13 mouse cellular contexts compared by ENCODE assay signal in genomic region chr6:124673619-124674018, GRCm38 (mm10). TPM values are rescaled to one million over a fixed set of nuclear protein-coding genes. Genes with fewer than 3 reads are reported as not detected.
DNase-seq lines count a peak whose midpoint lies in the region; ATAC-seq lines count a peak whose summit lies in the region.
"Had no signal": no experiment of that assay in that cellular context is flagged by ENCODE, and none has a peak within 500 bp of the region (broad histone marks: within the 10 kb centered on the region; RNA-seq: fewer than 3 reads in every experiment).

No protein-coding gene starts in this region.

- H3K9me3 ChIP-seq in limb, embryonic 12.5 days = no peaks in the 10 kb centered on the region; the same call in 1 of the 2 replicates
- H3K9me3 ChIP-seq in limb, embryonic 10.5 days (replicated peaks) = no peaks in the 10 kb centered on the region
- H3K9me3 ChIP-seq in forebrain, embryonic 11.5 days (ENCODE audit: control insufficient read depth, low read length) = no peaks in the 10 kb centered on the region
- H3K9me3 ChIP-seq: hindbrain, embryonic 15.5 days had no signal

- peak overlapping the region; percentile 29; the same call in 1 of the 2 replicates for H3K27ac ChIP-seq in limb, embryonic 12.5 days
- H3K27ac ChIP-seq in limb, embryonic 10.5 days = no peak overlapping the region
- no peak overlapping the region for H3K27ac ChIP-seq in forebrain, embryonic 11.5 days (ENCODE audit: low read depth, low read length)
- H3K27ac ChIP-seq: hindbrain, embryonic 15.5 days had no signal

- H3K4me3 ChIP-seq in limb, embryonic 12.5 days (replicated peaks) = no peak overlapping the region
- H3K4me3 ChIP-seq in limb, embryonic 10.5 days = no peak overlapping the region
- no peak overlapping the region for H3K4me3 ChIP-seq in forebrain, embryonic 11.5 days (ENCODE audit: low read depth, low read length)
- H3K4me3 ChIP-seq: hindbrain, embryonic 15.5 days had no signal

- H3K9ac ChIP-seq in limb, embryonic 12.5 days (replicated peaks) = no peak overlapping the region
- no peak overlapping the region for H3K9ac ChIP-seq in forebrain, embryonic 11.5 days (ENCODE audit: low read length)
- H3K9ac ChIP-seq: hindbrain, embryonic 15.5 days had no signal

- WGBS in limb, embryonic 12.5 days = 87% methylated on average over 9 of the region's 9 CpGs
- WGBS in limb, embryonic 10.5 days = 92% methylated on average over 9 of the region's 9 CpGs
- 91% methylated on average over 9 of the region's 9 CpGs for WGBS in forebrain, embryonic 11.5 days

- no peak overlapping the region for H3K4me2 ChIP-seq in limb, embryonic 12.5 days
- H3K4me2 ChIP-seq in forebrain, embryonic 11.5 days (ENCODE audit: low read depth, low read length, severe bottlenecking) = no peak overlapping the region
- H3K4me2 ChIP-seq: hindbrain, embryonic 15.5 days had no signal

- H3K4me1 ChIP-seq in limb, embryonic 12.5 days (replicated peaks) = peaks cover 16% of the 10 kb centered on the region
- peaks cover 7% of the 10 kb centered on the region for H3K4me1 ChIP-seq in limb, embryonic 10.5 days
- no peaks in the 10 kb centered on the region for H3K4me1 ChIP-seq in forebrain, embryonic 11.5 days (replicated peaks; ENCODE audit: control insufficient read depth, insufficient read depth, low read length)
- H3K4me1 ChIP-seq: hindbrain, embryonic 15.5 days had no signal

- no peak for ATAC-seq in limb, embryonic 12.5 days (ENCODE audit: insufficient number of reproducible peaks, insufficient read depth, low FRiP score, low TSS enrichment, low read depth)
- ATAC-seq in forebrain, embryonic 11.5 days (replicated peaks; ENCODE audit: low FRiP score) = no peak

- peaks cover 15% of the 10 kb centered on the region; the same call in 1 of the 2 replicates for H3K36me3 ChIP-seq in limb, embryonic 12.5 days
- H3K36me3 ChIP-seq in limb, embryonic 10.5 days = peaks cover 8% of the 10 kb centered on the region; the same call in 1 of the 2 replicates
- H3K36me3 ChIP-seq in forebrain, embryonic 11.5 days (ENCODE audit: control insufficient read depth, insufficient read depth, low read length) = no peaks in the 10 kb centered on the region
- H3K36me3 ChIP-seq: hindbrain, embryonic 15.5 days had no signal

- H3K27me3 ChIP-seq in limb, embryonic 12.5 days = no peaks in the 10 kb centered on the region
- H3K27me3 ChIP-seq in limb, embryonic 10.5 days (ENCODE audit: low read depth, poor library complexity, severe bottlenecking) = no peaks in the 10 kb centered on the region
- no peaks in the 10 kb centered on the region for H3K27me3 ChIP-seq in forebrain, embryonic 11.5 days (ENCODE audit: control insufficient read depth, insufficient read depth, low read length)
- H3K27me3 ChIP-seq: hindbrain, embryonic 15.5 days had no signal

- DNase-seq in adrenal gland, postnatal 14 days = peak; percentile 55
- DNase-seq in adrenal gland, adult 8-10 months = no peak
- DNase-seq in limb, embryonic 10.5 days (ENCODE audit: low spot score) = no peak
- peak; percentile 31 to 61 for DNase-seq in heart, adult 9 months (ENCODE audit: low spot score in 2 of 2)
- DNase-seq in right cerebral cortex, postnatal 14 days = peak; percentile 49
- no peak for DNase-seq in forebrain, embryonic 11.5 days (ENCODE audit: low spot score)
- DNase-seq in thymus, postnatal 0 days (ENCODE audit: low spot score) = no peak
- DNase-seq: liver had no signal

RNA-seq across cellular contexts. Expression of gene Lpcat3, which starts 10.8 kb away (rescaled TPM):
- 78.0 and 82.3 TPM in 2 replicates for total RNA-seq in adrenal gland, postnatal 14 days (2021)
- 100 to 1,000 TPM in 1 of 4 experiments, 10 to 100 TPM in 3; 75.1 to 111 (median 90.7) TPM for total RNA-seq in adrenal gland, adult 8-10 months (2022)
- polyA plus RNA-seq in limb, embryonic 12.5 days (2016; fragmentation: Nextera tagmentation; extraction: Ambion mirVana) = 46.9 and 49.1 TPM in 2 replicates
- polyA plus RNA-seq in limb, embryonic 10.5 days (2016; fragmentation: Nextera tagmentation; extraction: Ambion mirVana) = 37.3 and 45.7 TPM in 2 replicates
- 34.3 and 35.5 TPM in 2 replicates for polyA plus RNA-seq in forebrain, embryonic 11.5 days (2014; fragmentation: Nextera tagmentation; extraction: Ambion mirVana)
- polyA plus RNA-seq in thymus, postnatal 0 days (2015; fragmentation: Nextera tagmentation; extraction: Ambion mirVana) = 77.7 and 80.4 TPM in 2 replicates

RNA-seq across cellular contexts. Expression of gene C1s2, which starts 37.7 kb away (rescaled TPM):
- total RNA-seq in adrenal gland, postnatal 14 days (2021) = 2.7 and 2.9 TPM in 2 replicates
- 1 to 10 TPM; 1.8 to 4.1 (median 3.0) TPM for total RNA-seq in adrenal gland, adult 8-10 months (2022)
- 0.08 TPM in 1 of 2 replicates, not detected in the other for polyA plus RNA-seq in limb, embryonic 12.5 days (2016; fragmentation: Nextera tagmentation; extraction: Ambion mirVana)
- not detected in 2 replicates for polyA plus RNA-seq in limb, embryonic 10.5 days (2016; fragmentation: Nextera tagmentation; extraction: Ambion mirVana)
- not detected in 2 replicates for polyA plus RNA-seq in forebrain, embryonic 11.5 days (2014; fragmentation: Nextera tagmentation; extraction: Ambion mirVana)
- polyA plus RNA-seq in thymus, postnatal 0 days (2015; fragmentation: Nextera tagmentation; extraction: Ambion mirVana) = 0.10 and 0.15 TPM in 2 replicates
- total RNA-seq: megakaryocyte, adult 5-6 weeks; neutrophil, adult 5-6 weeks had no signal
- polyA plus RNA-seq: stomach, embryonic 16.5 days had no signal

RNA-seq across cellular contexts. Expression of gene Emg1, which starts 38.4 kb away (rescaled TPM):
- 79.7 and 87.9 TPM in 2 replicates for total RNA-seq in adrenal gland, postnatal 14 days (2021)
- total RNA-seq in adrenal gland, adult 8-10 months (2022) = 10 to 100 TPM; 81.9 to 100.0 (median 86.2) TPM
- polyA plus RNA-seq in limb, embryonic 12.5 days (2016; fragmentation: Nextera tagmentation; extraction: Ambion mirVana) = 199 and 219 TPM in 2 replicates
- 254 and 298 TPM in 2 replicates for polyA plus RNA-seq in limb, embryonic 10.5 days (2016; fragmentation: Nextera tagmentation; extraction: Ambion mirVana)
- polyA plus RNA-seq in forebrain, embryonic 11.5 days (2014; fragmentation: Nextera tagmentation; extraction: Ambion mirVana) = 227 and 228 TPM in 2 replicates
- polyA plus RNA-seq in thymus, postnatal 0 days (2015; fragmentation: Nextera tagmentation; extraction: Ambion mirVana) = 368 and 388 TPM in 2 replicates

RNA-seq across cellular contexts. Expression of gene Phb2, which starts 38.5 kb away (rescaled TPM):
- 392 and 412 TPM in 2 replicates for total RNA-seq in adrenal gland, postnatal 14 days (2021)
- 100 to 1,000 TPM; 255 to 303 (median 272) TPM for total RNA-seq in adrenal gland, adult 8-10 months (2022)
- polyA plus RNA-seq in limb, embryonic 12.5 days (2016; fragmentation: Nextera tagmentation; extraction: Ambion mirVana) = 358 and 367 TPM in 2 replicates
- 501 and 622 TPM in 2 replicates for polyA plus RNA-seq in limb, embryonic 10.5 days (2016; fragmentation: Nextera tagmentation; extraction: Ambion mirVana)
- 376 and 404 TPM in 2 replicates for polyA plus RNA-seq in forebrain, embryonic 11.5 days (2014; fragmentation: Nextera tagmentation; extraction: Ambion mirVana)
- 321 and 329 TPM in 2 replicates for polyA plus RNA-seq in thymus, postnatal 0 days (2015; fragmentation: Nextera tagmentation; extraction: Ambion mirVana)

Comparison
In these comparisons a context has a peak if more than half of its experiments do, and no peak if none do; other contexts are left out.
1. DNase-seq: peak in adrenal gland, postnatal 14 days (single experiment), heart, adult 9 months (2 of 2) and right cerebral cortex, postnatal 14 days (single experiment); none in adrenal gland, adult 8-10 months (single experiment), limb, embryonic 10.5 days (single experiment), forebrain, embryonic 11.5 days (single experiment) and thymus, postnatal 0 days (single experiment).